Mouse (Mus musculus) liver, postnatal 0 days (tissue): Measurements from ENCODE around the gene Cmya5.

ENCODE experiments used
- CTCF ChIP-seq: sonication (generic); IDR thresholded peaks from 2 replicates; pipeline ENCODE4 v1.5.1; 2016; ENCODE audit warnings: antibody characterized with exemption, low read depth
- EP300 ChIP-seq: IDR thresholded peaks from 2 replicates; pipeline ENCODE4 v1.6.1; 2016; ENCODE audit warnings: antibody characterized with exemption, low read depth, mild to moderate bottlenecking

GRCm38 (mm10) chr13:93153280-93153679, 8.8 kb upstream of the Cmya5 start:
- TF ChIP-seq CTCF (no peak), EP300 (no peak)
